Mouse (Mus musculus): ENCODE results near the gene Hat1. TPM values are rescaled to one million over a fixed set of nuclear protein-coding genes. Genes with fewer than 3 reads are reported as not detected.

Gene Hat1
- polyA plus RNA-seq, 1 experiment from 2014 or later: 72.8 TPM

DNA sequence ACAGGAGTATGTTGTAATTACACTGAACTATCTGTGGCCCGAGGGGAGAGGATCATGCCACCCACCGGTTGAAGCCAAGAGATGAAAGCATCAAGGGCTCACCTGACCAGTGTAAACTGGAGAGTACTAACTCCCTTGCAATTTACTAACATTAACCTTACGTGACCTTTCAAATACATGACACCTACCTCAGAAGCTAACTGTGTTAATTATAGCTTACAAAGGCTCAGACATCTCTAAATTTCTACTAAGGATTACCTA lies 37.1 kb upstream of the Hat1 start:
- Histone ChIP-seq H3K9me3 (ENCODE audit: control insufficient read depth, low read length) (no peaks in the 10 kb centered on the region), H3K27ac (ENCODE audit: low read length) (no peak overlapping the region)
- 94% methylated on average over 3 of the region's 3 CpGs for WGBS

DNA sequence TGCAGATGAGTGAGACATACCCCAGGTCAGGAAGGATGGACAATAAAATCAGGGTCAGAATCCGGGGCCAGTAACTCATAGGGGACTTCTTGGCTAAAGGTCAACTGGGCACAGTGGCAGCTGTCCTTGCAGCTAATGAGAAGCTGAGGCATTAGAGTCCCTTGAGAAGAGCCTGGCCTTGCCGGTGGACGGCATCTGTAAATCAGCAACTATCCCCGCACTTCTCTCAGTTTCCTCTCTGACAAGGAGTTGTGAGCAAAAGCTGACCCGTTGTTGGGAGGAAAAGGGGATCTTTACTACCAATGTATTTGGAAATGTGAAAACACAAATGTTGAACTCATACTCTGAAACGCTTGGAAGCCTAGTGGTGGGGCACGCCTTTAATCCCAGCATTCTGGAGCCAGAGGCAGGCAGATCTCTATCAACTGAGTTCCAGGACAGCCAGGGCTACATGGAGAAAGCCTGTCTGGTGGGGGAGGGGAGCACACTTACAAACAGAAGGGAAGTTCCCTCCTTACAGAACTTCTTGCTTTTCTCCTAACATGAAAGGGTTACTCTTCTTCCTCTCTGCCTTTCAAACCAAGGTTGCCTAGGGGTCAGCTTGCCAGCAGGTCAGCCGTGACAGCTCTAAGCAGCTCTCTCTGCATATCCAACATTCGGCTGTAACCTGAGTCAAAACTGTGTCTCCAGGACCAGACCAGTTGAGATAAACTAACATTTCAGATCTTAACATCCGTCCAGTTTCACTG lies 35.3 kb upstream of the Hat1 start:
- no peak for ATAC-seq
- Histone ChIP-seq H3K4me3 (replicated peaks; ENCODE audit: low read length) (no peak overlapping the region), H3K4me2 (ENCODE audit: low read length) (no peak overlapping the region), H3K27me3 (replicated peaks; ENCODE audit: control insufficient read depth, insufficient read depth, low read length) (no peaks in the 10 kb centered on the region), H3K9ac (replicated peaks; ENCODE audit: low read depth, low read length) (no peak overlapping the region), H3K4me1 (replicated peaks; ENCODE audit: control insufficient read depth, insufficient read depth, low read length) (peaks cover 3% of the 10 kb centered on the region; the same call in 1 of the 2 replicates), H3K9me3 (ENCODE audit: control insufficient read depth, low read length) (no peaks in the 10 kb centered on the region), H3K36me3 (ENCODE audit: control insufficient read depth, insufficient read depth) (0 out of 2 replicates have a peak, but pooled peaks cover 2% of the 10 kb centered on the region), H3K27ac (ENCODE audit: low read length) (no peak overlapping the region)
- WGBS: 73% methylated on average over 10 of the region's 10 CpGs

More for the DNA sequence above, 37.1 kb upstream of the Hat1 start:
- H3K9ac ChIP-seq (replicated peaks; ENCODE audit: low read depth, low read length): no peak overlapping the region
- H3K4me1 ChIP-seq (replicated peaks; ENCODE audit: control insufficient read depth, insufficient read depth, low read length): peaks cover 3% of the 10 kb centered on the region; the same call in 1 of the 2 replicates
- ATAC-seq: no peak
- no peak overlapping the region for H3K4me3 ChIP-seq (replicated peaks; ENCODE audit: low read length)
- no peaks in the 10 kb centered on the region; the same call in 1 of the 2 replicates for H3K36me3 ChIP-seq (ENCODE audit: control insufficient read depth, insufficient read depth)
- no peaks in the 10 kb centered on the region for H3K27me3 ChIP-seq (replicated peaks; ENCODE audit: control insufficient read depth, insufficient read depth, low read length)
- H3K4me2 ChIP-seq (ENCODE audit: low read length): no peak overlapping the region

DNA sequence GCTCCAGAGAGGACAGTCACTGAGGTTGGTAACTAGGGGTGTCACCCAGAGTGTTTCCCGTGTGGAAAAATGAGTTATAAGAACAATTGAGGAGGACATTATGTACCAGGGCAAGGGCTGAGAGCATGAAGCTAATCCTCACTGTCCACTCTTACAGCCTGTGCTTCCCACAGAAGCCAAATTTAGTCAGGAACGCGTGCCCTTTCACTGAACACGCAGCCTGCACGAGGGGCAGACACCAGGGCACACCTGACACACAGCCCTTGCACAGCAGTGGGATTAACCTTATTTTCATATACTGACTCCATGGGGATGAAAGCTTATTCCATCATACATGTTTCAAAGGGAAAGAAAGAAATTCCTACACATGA lies 34.7 kb upstream of the Hat1 start:
- H3K4me1 ChIP-seq (replicated peaks; ENCODE audit: control insufficient read depth, insufficient read depth, low read length): peaks cover 3% of the 10 kb centered on the region; the same call in 1 of the 2 replicates
- no peaks in the 10 kb centered on the region for H3K27me3 ChIP-seq (replicated peaks; ENCODE audit: control insufficient read depth, insufficient read depth, low read length)
- H3K4me2 ChIP-seq (ENCODE audit: low read length): no peak overlapping the region
- H3K9me3 ChIP-seq (ENCODE audit: control insufficient read depth, low read length): no peaks in the 10 kb centered on the region
- H3K9ac ChIP-seq (replicated peaks; ENCODE audit: low read depth, low read length): no peak overlapping the region
- H3K36me3 ChIP-seq (ENCODE audit: control insufficient read depth, insufficient read depth): 0 out of 2 replicates have a peak, but pooled peaks cover 2% of the 10 kb centered on the region
- H3K27ac ChIP-seq (ENCODE audit: low read length): no peak overlapping the region
- ATAC-seq: no peak
- H3K4me3 ChIP-seq (replicated peaks; ENCODE audit: low read length): no peak overlapping the region
- 85% methylated on average over 5 of the region's 5 CpGs for WGBS

DNA sequence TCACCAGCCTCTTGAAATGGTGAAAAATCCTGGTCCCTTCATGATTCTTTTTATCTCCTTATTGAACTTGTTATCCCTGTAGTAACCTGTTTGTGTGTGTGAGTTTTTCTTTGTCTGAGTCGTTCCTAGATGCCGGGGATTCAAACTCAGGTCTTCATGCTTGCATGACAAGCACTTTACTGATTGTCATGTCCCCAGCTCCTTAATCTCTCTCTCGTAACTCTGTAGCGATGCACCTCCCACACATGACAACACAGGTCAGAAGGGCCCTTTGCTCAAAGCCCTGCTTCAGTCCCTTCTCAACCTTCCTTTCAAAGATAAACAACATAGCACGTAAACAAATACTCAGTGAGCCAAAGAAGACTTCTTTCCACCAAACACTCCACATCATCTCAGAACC lies 30.4 kb upstream of the Hat1 start:
- Histone ChIP-seq H3K4me1 (replicated peaks; ENCODE audit: control insufficient read depth, insufficient read depth, low read length) (no peaks in the 10 kb centered on the region; the same call in 1 of the 2 replicates), H3K9me3 (ENCODE audit: control insufficient read depth, low read length) (no peaks in the 10 kb centered on the region), H3K4me3 (replicated peaks; ENCODE audit: low read length) (no peak overlapping the region), H3K27ac (ENCODE audit: low read length) (no peak overlapping the region), H3K9ac (replicated peaks; ENCODE audit: low read depth, low read length) (no peak overlapping the region), H3K4me2 (ENCODE audit: low read length) (no peak overlapping the region), H3K36me3 (ENCODE audit: control insufficient read depth, insufficient read depth) (peaks cover 6% of the 10 kb centered on the region; the same call in 1 of the 2 replicates), H3K27me3 (replicated peaks; ENCODE audit: control insufficient read depth, insufficient read depth, low read length) (no peaks in the 10 kb centered on the region)
- ATAC-seq: no peak
- 93% methylated on average over 5 of the region's 5 CpGs for WGBS

DNA sequence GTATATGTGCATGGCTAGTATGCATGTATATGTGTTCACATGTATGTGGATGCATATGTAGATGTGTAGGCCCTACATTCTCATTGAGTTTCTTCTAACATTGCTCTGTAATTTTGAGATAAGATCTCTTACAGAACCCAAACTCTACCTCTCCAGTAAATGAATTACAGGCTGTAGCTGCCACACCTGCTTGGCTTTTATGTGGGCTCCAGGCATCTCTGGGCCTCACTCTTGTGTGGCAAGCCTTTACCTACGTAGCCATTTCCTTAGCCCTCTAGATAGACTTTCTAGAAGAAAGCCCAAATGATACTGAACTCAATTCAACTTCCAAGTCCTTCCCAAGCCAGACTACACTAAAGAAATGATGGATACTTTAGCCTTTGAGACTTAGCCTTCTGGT lies 28.6 kb upstream of the Hat1 start:
- peaks cover 5% of the 10 kb centered on the region for H3K4me1 ChIP-seq (replicated peaks; ENCODE audit: control insufficient read depth, insufficient read depth, low read length)
- H3K36me3 ChIP-seq (ENCODE audit: control insufficient read depth, insufficient read depth): peaks cover 6% of the 10 kb centered on the region; the same call in 1 of the 2 replicates
- no peak overlapping the region for H3K27ac ChIP-seq (ENCODE audit: low read length)
- H3K9me3 ChIP-seq (ENCODE audit: control insufficient read depth, low read length): no peaks in the 10 kb centered on the region
- H3K27me3 ChIP-seq (replicated peaks; ENCODE audit: control insufficient read depth, insufficient read depth, low read length): no peaks in the 10 kb centered on the region
- 86% methylated on average over 1 of the region's 1 CpGs for WGBS
- no peak overlapping the region for H3K4me2 ChIP-seq (ENCODE audit: low read length)
- H3K9ac ChIP-seq (replicated peaks; ENCODE audit: low read depth, low read length): no peak overlapping the region
- no peak overlapping the region for H3K4me3 ChIP-seq (replicated peaks; ENCODE audit: low read length)
- no peak for ATAC-seq

DNA sequence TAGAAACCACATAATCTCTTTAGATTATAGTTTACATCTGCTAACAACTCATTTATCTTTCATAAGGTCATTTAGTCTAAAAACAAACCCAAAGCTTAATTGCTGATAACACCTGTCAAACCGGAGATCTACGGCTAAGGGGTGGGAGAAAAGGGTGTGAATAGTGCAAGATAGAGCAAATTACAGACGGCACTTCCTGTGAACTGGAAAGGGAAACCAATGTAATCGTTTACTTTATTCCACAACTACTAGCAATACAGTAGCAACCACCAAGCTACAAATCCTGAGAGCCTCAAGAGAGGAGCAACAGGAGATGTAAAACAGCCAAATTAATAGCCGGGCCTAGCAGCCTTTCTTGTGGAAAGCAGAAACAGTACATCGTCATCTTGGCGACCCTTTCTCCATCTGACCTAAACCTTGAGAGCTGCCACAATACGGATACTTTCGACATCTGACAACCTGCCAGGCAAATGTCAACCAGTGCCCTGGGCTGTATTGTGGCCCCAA lies 22.1 kb upstream of the Hat1 start:
- H3K36me3 ChIP-seq (ENCODE audit: control insufficient read depth, insufficient read depth): peaks cover 2% of the 10 kb centered on the region; the same call in 1 of the 2 replicates
- WGBS: 10% methylated on average over 9 of the region's 9 CpGs

DNA sequence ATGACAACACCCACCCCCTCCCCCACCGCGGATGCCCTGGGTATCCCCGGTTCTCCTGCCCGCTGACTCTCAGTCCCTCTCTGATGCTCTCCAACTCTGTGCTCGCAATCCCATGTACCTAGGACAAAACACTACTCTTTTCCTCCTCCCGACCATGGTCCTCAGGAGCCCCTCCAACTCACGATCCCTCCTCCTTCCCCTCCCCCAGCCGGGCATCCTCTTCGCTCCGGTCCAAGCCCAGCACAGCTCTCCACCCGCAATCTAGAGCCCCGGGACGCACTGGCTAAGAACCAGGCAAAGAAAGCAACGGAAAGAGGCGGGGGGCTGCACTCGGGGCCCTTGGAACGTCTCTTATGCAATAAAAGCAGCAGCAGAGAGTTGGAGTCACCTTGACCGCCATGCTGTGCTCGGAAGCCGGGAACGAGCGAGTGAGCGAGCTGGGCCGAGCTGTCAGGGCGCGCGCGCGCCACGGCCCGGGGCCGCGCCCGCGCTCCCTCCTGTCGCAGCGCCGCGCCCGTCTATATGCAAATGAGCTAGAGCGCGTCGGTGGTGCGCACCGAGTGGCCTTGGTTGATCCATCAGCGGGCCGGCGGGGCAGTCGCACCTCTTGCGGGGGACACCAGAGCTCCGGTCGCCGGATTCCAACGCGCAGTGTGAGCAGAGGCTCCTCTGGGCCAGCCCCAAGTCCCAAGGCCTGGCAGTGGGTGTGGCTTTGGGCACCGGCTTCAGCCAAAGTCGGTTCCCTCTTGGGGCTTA lies 21.5 kb upstream of the Hat1 start, which contains the start of gene Slc25a12:
Gene Slc25a12 (minus strand): TSS at position 625 of the 756 bp plus-strand sequence.
- Histone ChIP-seq H3K36me3 (ENCODE audit: control insufficient read depth, insufficient read depth) (no peaks in the 10 kb centered on the region), H3K9ac (replicated peaks; ENCODE audit: low read depth, low read length) (peak within 1 kb of the TSS; percentile 77), H3K9me3 (ENCODE audit: control insufficient read depth, low read length) (no peaks in the 10 kb centered on the region), H3K4me1 (replicated peaks; ENCODE audit: control insufficient read depth, insufficient read depth, low read length) (peaks cover 22% of the 10 kb centered on the region), H3K4me3 (replicated peaks; ENCODE audit: low read length) (peak within 1 kb of the TSS; percentile 94), H3K4me2 (ENCODE audit: low read length) (peak within 1 kb of the TSS; percentile 70), H3K27ac (ENCODE audit: low read length) (peak within 1 kb of the TSS; percentile 87), H3K27me3 (replicated peaks; ENCODE audit: control insufficient read depth, insufficient read depth, low read length) (no peaks in the 10 kb centered on the region)
- under 1% methylated on average over 57 of the region's 57 CpGs for WGBS
- peak; percentile 94 for ATAC-seq

More for the DNA sequence above, 22.1 kb upstream of the Hat1 start:
- peak overlapping the region; percentile 77 for H3K9ac ChIP-seq (replicated peaks; ENCODE audit: low read depth, low read length)
- H3K27ac ChIP-seq (ENCODE audit: low read length): peak overlapping the region; percentile 87
- ATAC-seq: no peak
- H3K4me1 ChIP-seq (replicated peaks; ENCODE audit: control insufficient read depth, insufficient read depth, low read length): peaks cover 22% of the 10 kb centered on the region
- peak overlapping the region; percentile 70 for H3K4me2 ChIP-seq (ENCODE audit: low read length)
- H3K27me3 ChIP-seq (replicated peaks; ENCODE audit: control insufficient read depth, insufficient read depth, low read length): no peaks in the 10 kb centered on the region
- peak overlapping the region; percentile 94 for H3K4me3 ChIP-seq (replicated peaks; ENCODE audit: low read length)
- no peaks in the 10 kb centered on the region for H3K9me3 ChIP-seq (ENCODE audit: control insufficient read depth, low read length)

DNA sequence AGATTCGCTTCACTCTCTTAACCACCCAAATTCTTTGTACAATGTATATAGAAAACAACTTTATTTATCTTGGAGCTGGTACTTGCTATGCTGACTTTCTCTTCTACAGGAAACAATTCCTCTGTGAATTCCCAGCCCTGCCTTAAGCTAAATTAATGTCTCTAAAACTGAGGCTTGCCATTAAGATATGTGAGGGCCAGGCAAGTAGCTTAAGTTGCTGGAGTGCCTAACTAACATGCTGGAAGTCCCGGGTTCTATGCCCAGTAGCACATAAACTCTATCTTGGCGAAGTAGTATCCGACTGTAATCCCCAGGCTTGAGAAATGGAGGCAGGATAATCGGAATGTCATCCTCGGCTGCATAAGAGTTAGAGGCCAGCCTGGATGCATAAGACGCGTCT lies 20.7 kb upstream of the Hat1 start:
- Histone ChIP-seq H3K4me2 (ENCODE audit: low read length) (peak overlapping the region; percentile 22), H3K9ac (replicated peaks; ENCODE audit: low read depth, low read length) (no peak overlapping the region), H3K4me3 (replicated peaks; ENCODE audit: low read length) (no peak overlapping the region), H3K36me3 (ENCODE audit: control insufficient read depth, insufficient read depth) (no peaks in the 10 kb centered on the region), H3K4me1 (replicated peaks; ENCODE audit: control insufficient read depth, insufficient read depth, low read length) (peaks cover 22% of the 10 kb centered on the region), H3K9me3 (ENCODE audit: control insufficient read depth, low read length) (no peaks in the 10 kb centered on the region), H3K27ac (ENCODE audit: low read length) (no peak overlapping the region), H3K27me3 (replicated peaks; ENCODE audit: control insufficient read depth, insufficient read depth, low read length) (no peaks in the 10 kb centered on the region)
- WGBS: 47% methylated on average over 8 of the region's 8 CpGs
- ATAC-seq: 0 out of 2 replicates have a peak, but pooled peaks have one; percentile 1

DNA sequence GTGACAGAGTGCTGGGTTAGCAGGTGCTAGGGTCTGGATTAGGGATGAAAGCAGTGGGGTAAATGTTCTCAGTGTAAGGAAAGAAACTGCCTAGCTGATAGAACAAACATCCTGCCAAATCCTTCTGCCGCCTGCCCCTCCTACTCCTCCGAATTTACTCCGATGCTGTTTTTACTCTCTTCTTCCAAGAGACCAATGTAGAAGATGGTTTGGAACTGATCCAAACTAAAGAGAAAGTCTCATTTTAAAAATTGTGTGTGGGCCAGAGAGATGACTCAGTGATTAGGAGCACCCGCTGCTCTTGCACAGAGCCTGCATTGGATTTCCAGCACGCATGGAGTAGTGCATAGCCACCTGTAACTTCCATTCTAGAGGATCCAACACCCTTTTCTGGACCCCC lies 17.0 kb upstream of the Hat1 start:
- peaks cover 4% of the 10 kb centered on the region for H3K4me1 ChIP-seq (replicated peaks; ENCODE audit: control insufficient read depth, insufficient read depth, low read length)

More for the DNA sequence above, 17.0 kb upstream of the Hat1 start:
- ATAC-seq: no peak
- WGBS: 50% methylated on average over 5 of the region's 5 CpGs
- Histone ChIP-seq H3K4me3 (replicated peaks; ENCODE audit: low read length) (no peak overlapping the region), H3K36me3 (ENCODE audit: control insufficient read depth, insufficient read depth) (no peaks in the 10 kb centered on the region), H3K27ac (ENCODE audit: low read length) (no peak overlapping the region), H3K27me3 (replicated peaks; ENCODE audit: control insufficient read depth, insufficient read depth, low read length) (no peaks in the 10 kb centered on the region), H3K9me3 (ENCODE audit: control insufficient read depth, low read length) (no peaks in the 10 kb centered on the region), H3K9ac (replicated peaks; ENCODE audit: low read depth, low read length) (no peak overlapping the region), H3K4me2 (ENCODE audit: low read length) (no peak overlapping the region)

All from forebrain, embryonic 16.5 days (tissue).